Mouse (Mus musculus): ENCODE data around the gene Utrn. TPM values are rescaled to one million over a fixed set of nuclear protein-coding genes. Genes with fewer than 3 reads are reported as not detected.

Utrn gene
- polyA plus RNA-seq, 1 experiment = 13.9 TPM

DNA sequence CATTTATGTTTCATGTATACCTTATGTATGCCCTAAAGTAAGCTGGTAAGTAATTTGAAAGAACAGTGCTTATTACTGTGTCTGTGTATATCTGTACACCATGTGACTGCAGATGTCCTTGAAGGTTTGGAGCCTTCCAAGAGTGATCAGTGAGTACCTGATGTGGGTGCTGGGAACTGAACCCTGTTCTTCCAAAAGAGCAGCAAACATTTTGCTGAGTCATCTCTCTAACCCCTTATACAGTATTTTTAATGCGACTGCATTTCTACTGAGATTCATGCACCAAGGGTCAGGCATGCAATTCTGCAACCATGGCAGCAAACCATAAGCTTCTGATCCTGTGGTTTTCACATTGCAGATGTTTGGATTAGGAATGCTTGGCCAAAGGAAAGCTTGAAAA lies 412.3 kb downstream of the Utrn start:
- H3K79me2 ChIP-seq (ENCODE audit: control insufficient read depth, insufficient read depth) = no peaks in the 10 kb centered on the region
- H3K27me3 ChIP-seq (ENCODE audit: control insufficient read depth, insufficient read depth, insufficient read length) = no peaks in the 10 kb centered on the region
- no peak overlapping the region for H3K4me2 ChIP-seq (ENCODE audit: low read depth)
- peaks cover 12% of the 10 kb centered on the region for H3K36me3 ChIP-seq (ENCODE audit: control insufficient read depth, insufficient read depth)
- no peak overlapping the region for H3ac ChIP-seq (ENCODE audit: control insufficient read depth, insufficient read length)
- no peak for TF ChIP-seq MYOG (IDR thresholded peaks at IDR 0.05; ENCODE audit: control insufficient read depth in 1 of 3, insufficient read depth in 1 of 3, insufficient read length in 2 of 3, low read depth in 2 of 3)
- TF ChIP-seq POLR2A (IDR thresholded peaks at IDR 0.05; ENCODE audit: insufficient read length, low read depth) = no peak
- H3K4me3 ChIP-seq = no peak overlapping the region

DNA sequence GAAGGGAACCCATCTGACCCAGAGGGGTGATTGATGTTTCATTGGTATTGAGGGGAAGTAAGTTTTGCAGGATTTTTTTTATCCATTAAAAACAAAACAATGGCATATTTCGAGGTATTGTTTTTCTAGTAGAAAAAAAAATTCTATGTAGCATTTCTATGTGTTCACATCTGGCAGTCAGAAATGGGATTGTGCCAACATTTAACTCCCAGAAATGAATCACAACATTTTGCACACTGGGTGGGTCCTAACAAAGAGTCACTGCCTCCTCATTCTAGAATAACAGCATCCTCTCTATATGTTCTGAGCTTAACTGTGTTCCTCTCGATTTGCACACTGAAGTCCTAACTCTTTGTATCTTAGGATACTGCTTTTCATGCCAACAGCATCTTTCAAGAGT lies 416.5 kb downstream of the Utrn start:
- Histone ChIP-seq H3ac (ENCODE audit: control insufficient read depth, insufficient read length) (no peak overlapping the region), H3K79me2 (ENCODE audit: control insufficient read depth, insufficient read depth) (no peaks in the 10 kb centered on the region), H3K4me2 (ENCODE audit: low read depth) (no peak overlapping the region), H3K27me3 (ENCODE audit: control insufficient read depth, insufficient read depth, insufficient read length) (no peaks in the 10 kb centered on the region), H3K36me3 (ENCODE audit: control insufficient read depth, insufficient read depth) (peaks cover 11% of the 10 kb centered on the region), H3K4me3 (no peak overlapping the region)
- no peak for TF ChIP-seq MAX (IDR thresholded peaks at IDR 0.05; ENCODE audit: low read depth)
- no peak for TF ChIP-seq USF1 (IDR thresholded peaks at IDR 0.05; ENCODE audit: low read depth)
- no peak for TF ChIP-seq POLR2AphosphoS2 (IDR thresholded peaks at IDR 0.05; ENCODE audit: insufficient read length, low read depth)
- TF ChIP-seq E2F4 (IDR thresholded peaks at IDR 0.05; ENCODE audit: insufficient read depth) = no peak
- TF ChIP-seq CEBPB (IDR thresholded peaks at IDR 0.05; ENCODE audit: insufficient read depth, poor library complexity, severe bottlenecking) = no peak
- no peak for TF ChIP-seq MYOD1 (IDR thresholded peaks at IDR 0.05; ENCODE audit: control insufficient read depth in 1 of 3, insufficient read length in 2 of 3, low read depth in 2 of 3)
- TF ChIP-seq POLR2A (IDR thresholded peaks at IDR 0.05; ENCODE audit: insufficient read length, low read depth) = no peak
- TF ChIP-seq SRF (IDR thresholded peaks at IDR 0.05; ENCODE audit: control insufficient read depth, insufficient read length, low read depth) = no peak
- no peak for TF ChIP-seq REST (IDR thresholded peaks at IDR 0.05; ENCODE audit: insufficient read depth, insufficient read length)
- TF ChIP-seq TCF3 (IDR thresholded peaks at IDR 0.05; ENCODE audit: insufficient read length, low read depth) = no peak
- no peak for TF ChIP-seq TCF12 (IDR thresholded peaks at IDR 0.05; ENCODE audit: insufficient read depth, poor library complexity, severe bottlenecking)
- TF ChIP-seq MYOG (IDR thresholded peaks at IDR 0.05; ENCODE audit: control insufficient read depth in 1 of 3, insufficient read depth in 1 of 3, insufficient read length in 2 of 3, low read depth in 2 of 3) = no peak

DNA sequence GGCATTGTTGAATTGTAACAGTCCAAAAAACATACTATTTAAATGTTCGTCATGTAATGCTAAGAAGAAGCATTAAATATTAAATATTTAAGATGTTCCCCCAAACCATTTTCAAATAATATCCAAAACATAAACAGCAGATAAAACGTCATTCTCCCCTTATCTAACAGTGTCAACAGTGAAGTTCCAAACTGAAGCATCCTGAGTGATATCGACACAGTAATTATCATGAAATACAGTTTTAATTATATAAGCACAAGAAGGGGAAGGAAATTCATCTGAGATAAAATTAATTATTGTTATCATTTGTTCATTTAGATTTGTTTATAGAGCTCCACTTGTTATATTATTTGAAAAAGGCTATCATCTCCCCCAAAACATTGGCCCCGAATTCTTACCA lies 425.0 kb downstream of the Utrn start:
- no peaks in the 10 kb centered on the region for H3K27me3 ChIP-seq (ENCODE audit: control insufficient read depth, insufficient read depth, insufficient read length)
- no peak overlapping the region for H3K4me2 ChIP-seq (ENCODE audit: low read depth)
- H3K36me3 ChIP-seq (ENCODE audit: control insufficient read depth, insufficient read depth) = peaks cover 25% of the 10 kb centered on the region
- no peak overlapping the region for H3ac ChIP-seq (ENCODE audit: control insufficient read depth, insufficient read length)
- TF ChIP-seq MYOG (IDR thresholded peaks at IDR 0.05; ENCODE audit: control insufficient read depth in 1 of 3, insufficient read depth in 1 of 3, insufficient read length in 2 of 3, low read depth in 2 of 3) (no peak), MYOD1 (IDR thresholded peaks at IDR 0.05; ENCODE audit: control insufficient read depth in 1 of 3, insufficient read length in 2 of 3, low read depth in 2 of 3) (no peak), USF1 (IDR thresholded peaks at IDR 0.05; ENCODE audit: low read depth) (no peak), REST (IDR thresholded peaks at IDR 0.05; ENCODE audit: insufficient read depth, insufficient read length) (no peak), TCF3 (IDR thresholded peaks at IDR 0.05; ENCODE audit: insufficient read length, low read depth) (no peak), MAX (IDR thresholded peaks at IDR 0.05; ENCODE audit: low read depth) (no peak), CEBPB (IDR thresholded peaks at IDR 0.05; ENCODE audit: insufficient read depth, poor library complexity, severe bottlenecking) (no peak)
- H3K79me2 ChIP-seq (ENCODE audit: control insufficient read depth, insufficient read depth) = no peaks in the 10 kb centered on the region
- no peak overlapping the region for H3K4me3 ChIP-seq

DNA sequence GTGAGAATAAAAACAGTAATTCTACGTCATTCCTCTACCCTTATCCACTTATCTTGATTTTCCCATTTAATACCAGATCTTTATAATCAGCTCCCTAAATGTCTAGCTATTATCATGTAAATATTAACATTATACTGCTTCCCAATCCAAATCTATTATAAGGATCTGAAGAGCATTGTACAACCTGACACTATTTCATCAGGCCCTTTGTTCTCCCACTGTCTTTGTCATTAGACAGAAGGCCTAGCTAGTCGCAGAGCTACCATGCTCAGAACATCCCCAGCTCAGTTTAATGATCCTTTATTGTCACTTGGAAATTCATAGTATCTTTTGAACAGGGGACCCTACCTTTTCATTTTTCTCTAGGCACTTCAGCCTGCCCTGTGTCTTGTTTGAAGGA lies 436.0 kb downstream of the Utrn start:
- Histone ChIP-seq H3K4me3 (no peak overlapping the region), H3K4me2 (ENCODE audit: low read depth) (no peak overlapping the region), H3K27me3 (ENCODE audit: control insufficient read depth, insufficient read depth, insufficient read length) (no peaks in the 10 kb centered on the region), H3ac (ENCODE audit: control insufficient read depth, insufficient read length) (no peak overlapping the region), H3K36me3 (ENCODE audit: control insufficient read depth, insufficient read depth) (peaks cover 9% of the 10 kb centered on the region), H3K79me2 (ENCODE audit: control insufficient read depth, insufficient read depth) (no peaks in the 10 kb centered on the region)
- TF ChIP-seq USF1 (IDR thresholded peaks at IDR 0.05; ENCODE audit: low read depth) (no peak), MYOD1 (IDR thresholded peaks at IDR 0.05; ENCODE audit: control insufficient read depth in 1 of 3, insufficient read length in 2 of 3, low read depth in 2 of 3) (no peak)

DNA sequence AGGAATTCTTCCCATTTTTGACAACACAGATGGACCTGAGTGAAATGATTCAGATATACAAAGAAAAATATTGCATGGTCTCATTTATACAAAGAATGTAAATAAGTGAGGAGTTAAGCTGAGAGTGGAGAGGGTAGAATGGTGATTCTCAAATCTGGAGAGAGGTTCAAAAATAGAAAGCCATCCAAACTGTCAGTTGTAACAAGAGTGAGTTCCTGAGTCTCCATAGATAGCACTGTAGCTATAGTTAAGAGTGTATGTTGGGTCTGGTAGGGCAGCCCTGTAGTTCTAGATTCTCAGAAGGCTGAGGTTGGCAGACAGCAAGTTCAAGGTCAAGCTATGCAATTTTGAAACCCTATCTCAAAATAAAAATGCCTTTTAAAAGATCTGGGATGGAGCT lies 438.8 kb downstream of the Utrn start:
- H3K27me3 ChIP-seq (ENCODE audit: control insufficient read depth, insufficient read depth, insufficient read length) = no peaks in the 10 kb centered on the region

More for the DNA sequence above, 438.8 kb downstream of the Utrn start:
- no peak overlapping the region for H3K4me2 ChIP-seq (ENCODE audit: low read depth)
- H3K4me3 ChIP-seq = no peak overlapping the region
- TF ChIP-seq MYOG (IDR thresholded peaks at IDR 0.05; ENCODE audit: control insufficient read depth in 1 of 3, insufficient read depth in 1 of 3, insufficient read length in 2 of 3, low read depth in 2 of 3) (no peak), MYOD1 (IDR thresholded peaks at IDR 0.05; ENCODE audit: control insufficient read depth in 1 of 3, insufficient read length in 2 of 3, low read depth in 2 of 3) (no peak), TCF3 (IDR thresholded peaks at IDR 0.05; ENCODE audit: insufficient read length, low read depth) (no peak), MAX (IDR thresholded peaks at IDR 0.05; ENCODE audit: low read depth) (no peak), SRF (IDR thresholded peaks at IDR 0.05; ENCODE audit: control insufficient read depth, insufficient read length, low read depth) (no peak), CEBPB (IDR thresholded peaks at IDR 0.05; ENCODE audit: insufficient read depth, poor library complexity, severe bottlenecking) (no peak), TCF12 (IDR thresholded peaks at IDR 0.05; ENCODE audit: insufficient read depth, poor library complexity, severe bottlenecking) (no peak), E2F4 (IDR thresholded peaks at IDR 0.05; ENCODE audit: insufficient read depth) (no peak), POLR2A (IDR thresholded peaks at IDR 0.05; ENCODE audit: insufficient read length, low read depth) (no peak), POLR2AphosphoS2 (IDR thresholded peaks at IDR 0.05; ENCODE audit: insufficient read length, low read depth) (no peak), REST (IDR thresholded peaks at IDR 0.05; ENCODE audit: insufficient read depth, insufficient read length) (no peak), USF1 (IDR thresholded peaks at IDR 0.05; ENCODE audit: low read depth) (no peak)
- H3K36me3 ChIP-seq (ENCODE audit: control insufficient read depth, insufficient read depth) = no peaks in the 10 kb centered on the region
- H3K79me2 ChIP-seq (ENCODE audit: control insufficient read depth, insufficient read depth) = no peaks in the 10 kb centered on the region
- H3ac ChIP-seq (ENCODE audit: control insufficient read depth, insufficient read length) = no peak overlapping the region

Measured in myocyte (in vitro differentiated cells).